Mouse (Mus musculus): ENCODE results near the gene Nrbf2. TPM values are rescaled to one million over a fixed set of nuclear protein-coding genes. Genes with fewer than 3 reads are reported as not detected.

The Nrbf2 gene
- total RNA-seq, 2 experiments from 2014 or later, result 9.7 to 14.6 TPM

DNA sequence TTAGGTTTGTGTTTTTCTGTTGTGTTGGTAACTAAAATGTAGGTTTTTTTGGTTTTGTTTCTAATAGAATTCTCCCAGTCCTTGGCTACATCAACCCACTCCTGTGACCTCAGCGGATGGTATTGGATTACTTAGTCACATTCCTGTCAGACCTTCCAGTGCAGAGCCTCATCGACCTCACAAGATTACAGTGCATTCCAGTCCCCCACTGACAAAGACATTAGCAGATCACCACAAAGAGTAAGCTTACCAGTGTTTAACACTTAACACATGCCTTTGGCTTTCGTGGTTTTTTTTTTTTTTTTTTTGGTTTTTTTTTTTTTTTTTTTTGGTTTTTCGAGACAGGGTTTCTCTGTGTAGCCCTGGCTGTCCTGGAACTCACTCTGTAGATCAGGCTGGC, 61.2 kb downstream of the Nrbf2 start:
- ATAC-seq (replicated peaks; ENCODE audit: low FRiP score, poor library complexity, severe bottlenecking), result no peak

DNA sequence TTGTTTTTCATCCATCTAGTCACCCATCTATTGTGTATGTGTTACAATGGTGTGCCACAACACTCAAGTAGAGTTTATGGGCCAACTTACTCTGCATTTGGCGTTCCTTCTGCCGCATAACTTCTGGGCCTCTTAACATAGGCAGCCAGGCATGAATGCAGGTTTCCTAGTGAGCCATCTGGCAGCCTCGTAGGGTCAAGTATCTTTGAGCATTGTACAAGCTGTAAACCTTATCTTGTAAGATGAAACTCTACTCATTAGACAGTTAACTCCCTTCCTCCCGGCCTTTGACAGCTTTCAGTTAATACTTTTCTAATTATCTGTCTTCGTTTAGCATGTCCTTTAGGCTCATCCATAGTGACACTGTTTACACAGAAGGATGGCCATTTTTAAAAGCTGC, 63.8 kb downstream of the Nrbf2 start:
- ATAC-seq (replicated peaks; ENCODE audit: low FRiP score, poor library complexity, severe bottlenecking), result no peak

DNA sequence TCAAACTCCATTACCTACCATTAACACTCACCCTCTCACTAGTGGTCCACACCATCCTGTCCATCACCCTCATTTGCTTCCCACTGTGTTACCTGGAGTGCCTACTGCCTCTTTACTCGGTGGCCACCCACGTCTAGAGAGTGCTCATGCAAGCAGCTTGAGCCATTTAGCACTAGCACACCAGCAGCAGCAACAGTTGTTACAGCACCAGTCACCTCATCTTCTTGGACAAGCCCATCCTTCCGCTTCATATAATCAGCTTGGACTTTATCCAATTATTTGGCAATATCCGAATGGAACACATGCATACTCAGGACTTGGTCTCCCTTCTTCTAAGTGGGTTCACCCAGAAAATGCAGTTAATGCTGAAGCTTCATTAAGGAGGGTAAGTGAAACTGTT, 64.9 kb downstream of the Nrbf2 start:
- ATAC-seq (replicated peaks; ENCODE audit: low FRiP score, poor library complexity, severe bottlenecking), result no peak

DNA sequence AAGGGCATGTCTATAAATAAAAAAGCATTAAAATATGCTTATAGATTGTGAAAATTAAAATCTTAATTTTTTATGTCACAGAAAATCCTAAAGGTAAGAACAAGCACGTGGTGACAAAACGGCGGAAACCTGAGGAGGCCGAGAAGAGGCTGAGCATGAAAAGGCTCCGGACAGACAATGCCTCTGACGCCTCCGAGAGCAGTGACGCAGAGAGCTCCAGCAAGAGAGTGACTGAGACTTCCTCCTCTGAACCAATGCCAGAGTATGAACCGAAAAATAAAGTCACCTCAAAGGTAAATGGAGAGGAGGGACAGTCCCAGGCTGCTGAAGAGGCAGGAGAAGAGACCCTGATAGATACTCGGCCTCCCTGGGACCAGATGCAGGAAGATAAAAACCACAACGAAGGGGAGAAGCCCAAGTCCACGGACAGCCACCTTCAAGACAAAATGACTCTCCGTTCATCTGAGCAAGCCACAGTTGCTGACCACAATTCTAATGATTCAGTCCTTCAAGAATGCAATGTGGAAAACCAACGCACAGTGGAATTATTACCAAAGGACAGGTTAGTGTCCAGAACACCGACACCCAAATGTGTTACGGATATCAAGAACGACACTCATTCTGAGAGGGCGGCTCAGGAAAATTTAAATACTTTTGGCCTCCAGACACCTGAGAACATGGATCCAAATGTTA, 66.1 kb downstream of the Nrbf2 start:
- ATAC-seq (replicated peaks; ENCODE audit: low FRiP score, poor library complexity, severe bottlenecking), result no peak

DNA sequence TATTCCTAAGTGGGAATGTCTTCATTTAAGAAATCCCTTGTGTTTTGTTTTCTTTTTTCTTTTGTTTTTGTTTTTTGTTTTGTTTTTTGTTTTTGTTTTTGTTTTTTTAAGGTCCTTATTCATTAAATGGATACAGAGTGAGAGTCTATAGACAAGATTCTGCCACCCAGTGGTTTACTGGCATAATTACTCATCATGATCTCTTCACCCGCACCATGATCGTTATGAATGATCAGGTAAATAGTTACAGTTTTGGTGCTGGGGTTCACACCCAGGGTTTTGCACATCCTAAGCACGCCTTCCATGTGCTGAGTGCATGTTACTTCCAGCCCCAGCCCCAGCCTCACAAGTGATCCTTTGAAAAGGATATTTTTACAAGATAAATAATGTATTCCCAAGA, 68.2 kb downstream of the Nrbf2 start:
- no peak for ATAC-seq (replicated peaks; ENCODE audit: low FRiP score, poor library complexity, severe bottlenecking)

Other genes with a start within 250 kb of the Nrbf2 start
- gene Jmjd1c, start 189.2 kb downstream of the Nrbf2 start, total RNA-seq (2015; ENCODE audit: low replicate concordance), result 25.4 and 38.5 TPM in 2 replicates
- 36.3 and 39.3 TPM in 2 replicates for gene Jmjd1c, start 189.2 kb downstream of the Nrbf2 start, total RNA-seq (2017; ENCODE audit: low replicate concordance)
- 14.8 and 16.5 TPM in 2 replicates for gene Reep3, start 188.4 kb downstream of the Nrbf2 start, total RNA-seq (2015; ENCODE audit: low replicate concordance)
- 6.4 and 8.1 TPM in 2 replicates for gene Reep3, start 188.4 kb downstream of the Nrbf2 start, total RNA-seq (2017; ENCODE audit: low replicate concordance)

Measured in erythroblast, adult 5-6 weeks (primary cell).